ENCODE assay signal across 9 mouse cellular contexts in genomic region chr4:139624706-139625105, GRCm38 (mm10). TPM values are rescaled to one million over a fixed set of nuclear protein-coding genes. Genes with fewer than 3 reads are reported as not detected.
A peak's percentile ranks its signal among the peaks of the same experiment; 100 is the strongest.
DNase-seq lines count a peak whose midpoint lies in the region; ATAC-seq and TF ChIP-seq lines count a peak whose summit lies in the region.
"Had no signal": no experiment of that assay in that cellular context is flagged by ENCODE, and none has a peak within 500 bp of the region (broad histone marks: within the 10 kb centered on the region; RNA-seq: fewer than 3 reads in every experiment).

No protein-coding gene starts in this region.

- TF ChIP-seq CTCF in lung, postnatal 0 days (IDR thresholded peaks at IDR 0.05) = no peak

- no peak for ATAC-seq in heart, embryonic 11.5 days (replicated peaks; ENCODE audit: insufficient number of reproducible peaks, low FRiP score, low TSS enrichment)
- no peak for ATAC-seq in kidney, embryonic 15.5 days (replicated peaks; ENCODE audit: low FRiP score)
- ATAC-seq in lung, postnatal 0 days = no peak

- no peak for TF ChIP-seq EP300 in lung, postnatal 0 days (IDR thresholded peaks at IDR 0.05)

- H3K4me3 ChIP-seq in heart, embryonic 11.5 days (ENCODE audit: low read depth, low read length) = no peak overlapping the region
- H3K4me3 ChIP-seq in kidney, embryonic 15.5 days (replicated peaks) = peak overlapping the region; percentile 84
- H3K4me3 ChIP-seq in lung, postnatal 0 days (ENCODE audit: low read depth, low read length) = no peak overlapping the region

- 76% methylated on average over 10 of the region's 10 CpGs for WGBS in heart, embryonic 11.5 days (ENCODE audit: insufficient replicate concordance)
- WGBS in kidney, embryonic 15.5 days = 52% methylated on average over 10 of the region's 10 CpGs
- 51% methylated on average over 10 of the region's 10 CpGs for WGBS in lung, postnatal 0 days

- no peaks in the 10 kb centered on the region for H3K9me3 ChIP-seq in heart, embryonic 11.5 days (replicated peaks; ENCODE audit: control insufficient read depth, low read length)
- H3K9me3 ChIP-seq in kidney, embryonic 15.5 days (replicated peaks) = no peaks in the 10 kb centered on the region
- H3K9me3 ChIP-seq in lung, postnatal 0 days (ENCODE audit: low read length) = no peaks in the 10 kb centered on the region

- no peaks in the 10 kb centered on the region for H3K27me3 ChIP-seq in heart, embryonic 11.5 days (ENCODE audit: control insufficient read depth, insufficient read depth, low read length)
- H3K27me3 ChIP-seq in kidney, embryonic 15.5 days = no peaks in the 10 kb centered on the region
- H3K27me3 ChIP-seq in lung, postnatal 0 days (replicated peaks; ENCODE audit: insufficient read depth, low read length) = no peaks in the 10 kb centered on the region

- H3K36me3 ChIP-seq in heart, embryonic 11.5 days (ENCODE audit: control insufficient read depth, insufficient read depth, low read length) = no peaks in the 10 kb centered on the region
- no peaks in the 10 kb centered on the region; the same call in 1 of the 2 replicates for H3K36me3 ChIP-seq in kidney, embryonic 15.5 days
- H3K36me3 ChIP-seq in lung, postnatal 0 days (ENCODE audit: insufficient read depth, low read length) = no peaks in the 10 kb centered on the region

- no peak overlapping the region; the same call in 1 of the 2 replicates for H3K9ac ChIP-seq in heart, embryonic 11.5 days (ENCODE audit: low read depth, low read length)
- peak overlapping the region; percentile 14; the same call in 1 of the 2 replicates for H3K9ac ChIP-seq in kidney, embryonic 15.5 days
- H3K9ac ChIP-seq in lung, postnatal 0 days (replicated peaks; ENCODE audit: low read depth) = no peak overlapping the region

- no peak overlapping the region for H3K27ac ChIP-seq in heart, embryonic 11.5 days (ENCODE audit: low read depth, low read length)
- H3K27ac ChIP-seq in kidney, embryonic 15.5 days = peak overlapping the region; percentile 91
- peak overlapping the region; percentile 14; the same call in 1 of the 2 replicates for H3K27ac ChIP-seq in lung, postnatal 0 days (ENCODE audit: low read length)

- H3K4me1 ChIP-seq in heart, embryonic 11.5 days (ENCODE audit: control insufficient read depth, insufficient read depth, low read length) = 0 out of 2 replicates have a peak, but pooled peaks cover 5% of the 10 kb centered on the region
- peaks cover 33% of the 10 kb centered on the region for H3K4me1 ChIP-seq in kidney, embryonic 15.5 days
- peaks cover 4% of the 10 kb centered on the region; the same call in 1 of the 2 replicates for H3K4me1 ChIP-seq in lung, postnatal 0 days (ENCODE audit: insufficient read depth, low read depth, low read length)

- peak; percentile 88 for DNase-seq in heart, adult 11 months
- DNase-seq in adrenal gland, postnatal 14 days = peak; percentile 61
- peak; percentile 80 for DNase-seq in lung, postnatal 0 days (ENCODE audit: low spot score)
- no peak for DNase-seq in Muller cell, postnatal 12 days (ENCODE audit: inconsistent ontology term)
- DNase-seq in gastrocnemius, postnatal 10 days = no peak
- no peak for DNase-seq in right cerebral cortex, postnatal 14 days

- no peak overlapping the region for H3K4me2 ChIP-seq in heart, embryonic 11.5 days
- peak overlapping the region; percentile 77 for H3K4me2 ChIP-seq in kidney, embryonic 15.5 days
- peak overlapping the region; percentile 75 for H3K4me2 ChIP-seq in lung, postnatal 0 days (replicated peaks; ENCODE audit: low read depth, low read length)

RNA-seq across cellular contexts. Expression of gene Aldh4a1, which starts 2.0 kb away (rescaled TPM):
- 11.8 and 16.7 TPM in 2 replicates for polyA plus RNA-seq in heart, embryonic 11.5 days (2014; fragmentation: Nextera tagmentation; extraction: Ambion mirVana)
- 54.4 and 97.6 TPM in 2 replicates for total RNA-seq in adrenal gland, postnatal 14 days (2021)
- polyA plus RNA-seq in kidney, embryonic 15.5 days (2015; fragmentation: Nextera tagmentation; extraction: Ambion mirVana) = 80.5 and 85.0 TPM in 2 replicates
- 13.4 and 19.7 TPM in 2 replicates for polyA plus RNA-seq in lung, postnatal 0 days (2015; fragmentation: Nextera tagmentation; extraction: Ambion mirVana)
- 10 to 100 TPM; 30.3 to 39.8 TPM for total RNA-seq in gastrocnemius, postnatal 10 days (2021)

RNA-seq across cellular contexts. Expression of gene Gm21969, which starts 21.7 kb away (rescaled TPM):
- polyA plus RNA-seq in heart, embryonic 11.5 days (2014; fragmentation: Nextera tagmentation; extraction: Ambion mirVana) = not detected in 2 replicates
- total RNA-seq in adrenal gland, postnatal 14 days (2021) = not detected in 2 replicates
- polyA plus RNA-seq in kidney, embryonic 15.5 days (2015; fragmentation: Nextera tagmentation; extraction: Ambion mirVana) = not detected in 2 replicates
- polyA plus RNA-seq in lung, postnatal 0 days (2015; fragmentation: Nextera tagmentation; extraction: Ambion mirVana) = not detected in 2 replicates
- not detected for total RNA-seq in gastrocnemius, postnatal 10 days (2021)
- total RNA-seq: layer of hippocampus, adult 8-10 months had no signal

RNA-seq across cellular contexts. Expression of gene Tas1r2, which starts 28.6 kb away (rescaled TPM):
- polyA plus RNA-seq in heart, embryonic 11.5 days (2014; fragmentation: Nextera tagmentation; extraction: Ambion mirVana) = not detected in 2 replicates
- not detected in 2 replicates for total RNA-seq in adrenal gland, postnatal 14 days (2021)
- not detected in 2 replicates for polyA plus RNA-seq in kidney, embryonic 15.5 days (2015; fragmentation: Nextera tagmentation; extraction: Ambion mirVana)
- polyA plus RNA-seq in lung, postnatal 0 days (2015; fragmentation: Nextera tagmentation; extraction: Ambion mirVana) = not detected in 2 replicates
- total RNA-seq in gastrocnemius, postnatal 10 days (2021) = not detected
- total RNA-seq: layer of hippocampus, adult 8-10 months had no signal

Comparison
In these comparisons a context has a peak if more than half of its experiments do, and no peak if none do; other contexts are left out.
1. DNase-seq: peak in heart, adult 11 months (single experiment), adrenal gland, postnatal 14 days (single experiment) and lung, postnatal 0 days (single experiment); none in Muller cell, postnatal 12 days (single experiment), gastrocnemius, postnatal 10 days (single experiment) and right cerebral cortex, postnatal 14 days (single experiment).